Mouse (Mus musculus) C2C12 (cell line): ENCODE measurements at regions not wholly inside any gene's neighbourhood (a gene's known extent, or its start where the extent isn't known, plus 50 kb on each side); places are given as distances from the start of the nearest gene placed in this dataset.
A peak's percentile ranks its signal among the peaks of the same experiment; 100 is the strongest.

Experiments
- H3K27me3 ChIP-seq: one replicate; pipeline ENCODE4 v1.6.1; 2011; ENCODE audit not compliant: control insufficient read depth, insufficient read depth, insufficient read length
- H3K36me3 ChIP-seq: one replicate; pipeline ENCODE4 v1.6.1; 2011; ENCODE audit not compliant: control insufficient read depth, insufficient read depth
- H3K4me3 ChIP-seq: one replicate; pipeline ENCODE4 v1.5.1; 2011; ENCODE audit warnings: mild to moderate bottlenecking, control low read depth; ENCODE audit not compliant: poor library complexity, insufficient read depth, severe bottlenecking
- H3K79me2 ChIP-seq: one replicate; pipeline ENCODE4 v1.6.1; 2011; ENCODE audit not compliant: control insufficient read depth, insufficient read depth
- H3K79me3 ChIP-seq: one replicate; pipeline ENCODE4 v1.6.1; 2011; ENCODE audit warnings: low read depth, control low read depth
- H3ac ChIP-seq: one replicate; pipeline ENCODE3; 2011; ENCODE audit warnings: low read depth; ENCODE audit not compliant: control insufficient read depth, insufficient read length
- CEBPB ChIP-seq: IDR thresholded peaks from one replicate; pipeline ENCODE4 v1.6.1; 2011; ENCODE audit warnings: low read depth, mild to moderate bottlenecking, control low read depth, moderate library complexity
- CTCF ChIP-seq: IDR thresholded peaks from one replicate; pipeline ENCODE4 v1.5.1; 2011; ENCODE audit not compliant: control insufficient read depth, insufficient read depth, insufficient read length
- FOSL1 ChIP-seq: IDR thresholded peaks from one replicate; pipeline ENCODE4 v1.8.0; 2011; ENCODE audit warnings: mild to moderate bottlenecking, low read length; ENCODE audit not compliant: poor library complexity, insufficient read depth, severe bottlenecking
- MAX ChIP-seq: IDR thresholded peaks from one replicate; pipeline ENCODE4 v1.6.1; 2011; ENCODE audit warnings: mild to moderate bottlenecking, control low read depth
- MYOD1 ChIP-seq: IDR thresholded peaks from one replicate; pipeline ENCODE4 v1.6.1; 2011; ENCODE audit warnings: low read depth; ENCODE audit not compliant: control insufficient read depth, insufficient read length
- MYOG ChIP-seq: IDR thresholded peaks from one replicate; pipeline ENCODE4 v1.6.1; 2011; ENCODE audit not compliant: control insufficient read depth, insufficient read length; ENCODE audit errors: extremely low read depth
- USF1 ChIP-seq: IDR thresholded peaks from one replicate; pipeline ENCODE4 v1.6.1; 2011; ENCODE audit warnings: low read depth, mild to moderate bottlenecking, control low read depth, moderate library complexity

GRCm38 (mm10) chrX:11597548-11597947 is 269.9 kb downstream of the H2al1j start:
- Histone ChIP-seq H3ac (no peak overlapping the region), H3K27me3 (no peaks in the 10 kb centered on the region), H3K79me2 (no peaks in the 10 kb centered on the region), H3K79me3 (no peaks in the 10 kb centered on the region), H3K36me3 (no peaks in the 10 kb centered on the region), H3K4me3 (no peak overlapping the region)
- TF ChIP-seq FOSL1 (no peak), MYOG (no peak), MAX (no peak), CEBPB (no peak), MYOD1 (no peak), USF1 (no peak), CTCF (no peak)

- Histone ChIP-seq H3K36me3 (no peaks in the 10 kb centered on the region), H3ac (no peak overlapping the region), H3K27me3 (no peaks in the 10 kb centered on the region), H3K79me3 (no peaks in the 10 kb centered on the region), H3K79me2 (no peaks in the 10 kb centered on the region), H3K4me3 (no peak overlapping the region)
- TF ChIP-seq MAX (no peak), MYOD1 (no peak), CTCF (no peak)
Observed at GRCm38 (mm10) chrX:11614237-11614636, 286.6 kb downstream of the H2al1j start.

- Histone ChIP-seq H3K79me2 (no peaks in the 10 kb centered on the region), H3K27me3 (no peaks in the 10 kb centered on the region)
Observed at GRCm38 (mm10) chrX:11621045-11621763, 293.6 kb downstream of the H2al1j start.

GRCm38 (mm10) chrX:11626274-11626878 is 298.8 kb downstream of the H2al1j start:
- TF ChIP-seq MYOG: no peak
- TF ChIP-seq CTCF: no peak
- no peak for TF ChIP-seq MAX
- TF ChIP-seq CEBPB: no peak
- no peak for TF ChIP-seq USF1
- TF ChIP-seq MYOD1: no peak
- no peak for TF ChIP-seq FOSL1
- Histone ChIP-seq H3K79me3 (no peaks in the 10 kb centered on the region), H3K79me2 (no peaks in the 10 kb centered on the region), H3K36me3 (no peaks in the 10 kb centered on the region), H3K4me3 (no peak overlapping the region), H3ac (no peak overlapping the region), H3K27me3 (no peaks in the 10 kb centered on the region)

More at GRCm38 (mm10) chrX:11621045-11621763, 293.6 kb downstream of the H2al1j start:
- Histone ChIP-seq H3K79me3 (no peaks in the 10 kb centered on the region), H3K36me3 (no peaks in the 10 kb centered on the region), H3K4me3 (no peak overlapping the region), H3ac (no peak overlapping the region)
- TF ChIP-seq CTCF: no peak
- TF ChIP-seq MYOG: no peak
- TF ChIP-seq FOSL1: no peak
- no peak for TF ChIP-seq MAX
- TF ChIP-seq CEBPB: no peak
- no peak for TF ChIP-seq USF1
- TF ChIP-seq MYOD1: no peak

GRCm38 (mm10) chrX:11629362-11629761 is 301.7 kb downstream of the H2al1j start:
- no peak overlapping the region for H3K4me3 ChIP-seq
- H3K79me3 ChIP-seq: no peaks in the 10 kb centered on the region
- H3ac ChIP-seq: no peak overlapping the region
- H3K27me3 ChIP-seq: no peaks in the 10 kb centered on the region
- H3K36me3 ChIP-seq: no peaks in the 10 kb centered on the region
- no peaks in the 10 kb centered on the region for H3K79me2 ChIP-seq
- no peak for TF ChIP-seq CTCF

- H3K79me2 ChIP-seq: no peaks in the 10 kb centered on the region
- no peak for TF ChIP-seq MYOD1
- peak; percentile 18 for TF ChIP-seq CTCF
- TF ChIP-seq USF1: no peak
- no peak for TF ChIP-seq MAX
- H3K4me3 ChIP-seq: no peak overlapping the region
- H3K27me3 ChIP-seq: no peaks in the 10 kb centered on the region
- no peaks in the 10 kb centered on the region for H3K79me3 ChIP-seq
- no peak overlapping the region for H3ac ChIP-seq
- H3K36me3 ChIP-seq: no peaks in the 10 kb centered on the region
Observed at GRCm38 (mm10) chrX:11629906-11630305, 302.3 kb downstream of the H2al1j start.
